Mouse (Mus musculus) spleen, adult 2 months (tissue): ENCODE results near the gene Gng7.
"Not testable (repeated sequence)": the region's sequence is repeated elsewhere in the genome, so short reads cannot be mapped to it uniquely, and the experiment has no call there.

Experiments used
- CTCF ChIP-seq: fragments of 200-500 bp; IDR thresholded peaks from 2 replicates; pipeline ENCODE4 v1.5.1; 2011; ENCODE audit warnings: mild to moderate bottlenecking, inconsistent platforms; ENCODE audit not compliant: insufficient read depth, insufficient read length, insufficient replicate concordance; ENCODE audit errors: extremely low read depth
- POLR2A ChIP-seq: fragments of 200-500 bp; IDR thresholded peaks from 2 replicates; pipeline ENCODE4 v1.6.1; 2011; ENCODE audit warnings: low read depth, low read length, inconsistent platforms

DNA sequence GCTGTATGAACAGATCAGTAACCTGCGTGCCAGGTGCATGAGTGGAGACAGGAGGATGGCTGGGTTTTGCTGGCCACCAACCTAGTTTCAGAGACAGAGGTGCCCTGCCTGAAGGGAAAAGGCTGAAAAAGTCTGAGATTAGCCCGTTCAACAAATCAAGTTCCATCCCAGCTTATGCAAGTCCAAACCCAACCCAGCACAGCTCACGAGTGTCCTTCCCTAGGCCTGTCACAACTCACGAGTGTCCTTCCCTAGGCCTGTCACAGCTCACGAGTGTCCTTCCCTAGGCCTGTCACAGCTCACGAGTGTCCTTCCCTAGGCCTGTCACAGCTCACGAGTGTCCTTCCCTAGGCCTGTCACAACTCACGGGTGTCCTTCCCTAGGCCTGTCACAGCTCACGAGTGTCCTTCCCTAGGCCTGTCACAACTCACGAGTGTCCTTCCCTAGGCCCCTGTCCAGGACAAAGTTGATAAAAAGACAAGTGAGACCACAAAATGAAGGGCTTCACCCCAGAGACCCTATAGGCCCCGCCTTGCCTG lies 41.1 kb upstream of the Gng7 start:
- not testable (repeated sequence) for TF ChIP-seq POLR2A, CTCF
